Mouse (Mus musculus) bone marrow macrophage, adult 2 months (primary cell): ENCODE results near the gene Map7. TPM values are rescaled to one million over a fixed set of nuclear protein-coding genes. Genes with fewer than 3 reads are reported as not detected.

Experiments
- H3K27ac ChIP-seq: 2 replicates; pipeline ENCODE4 v1.5.1; 2012; ENCODE audit warnings: low read depth, low read length; ENCODE audit not compliant: insufficient read depth
- H3K4me1 ChIP-seq: 2 replicates; pipeline ENCODE4 v1.6.1; 2012; ENCODE audit warnings: low read length; ENCODE audit not compliant: control insufficient read depth, insufficient read depth
- H3K4me3 ChIP-seq: 2 replicates; pipeline ENCODE4 v1.5.1; 2012; ENCODE audit warnings: mild to moderate bottlenecking, low read length, moderate library complexity; ENCODE audit not compliant: insufficient read depth
- CTCF ChIP-seq: IDR thresholded peaks from 2 replicates; pipeline ENCODE4 v1.5.1; 2012; ENCODE audit warnings: low read depth, mild to moderate bottlenecking, low read length, moderate library complexity
- POLR2A ChIP-seq: IDR thresholded peaks from 2 replicates; pipeline ENCODE4 v1.6.1; 2012; ENCODE audit warnings: mild to moderate bottlenecking, low read depth, low read length, borderline replicate concordance
- polyA plus RNA-seq: library from polyadenylated mRNA; stranded (reverse); fragments of >200 nt; gene quantifications from 2 replicates; pipeline ENCODE4 v1.2.4, GENCODE M21; 2012; ENCODE audit not compliant: missing spikeins, insufficient read depth, insufficient read length

Gene Map7
- polyA plus RNA-seq, 1 experiment, result not detected

- H3K4me1 ChIP-seq, result no peaks in the 10 kb centered on the region
- no peak for TF ChIP-seq POLR2A
- no peak for TF ChIP-seq CTCF
- no peak overlapping the region for H3K27ac ChIP-seq
- H3K4me3 ChIP-seq, result no peak overlapping the region
Measured at GRCm38 (mm10) chr10:20167467-20167866, 19.2 kb downstream of the Map7 start.

GRCm38 (mm10) chr10:20169182-20169674, 21.0 kb downstream of the Map7 start:
- Histone ChIP-seq H3K27ac (no peak overlapping the region), H3K4me3 (no peak overlapping the region), H3K4me1 (no peaks in the 10 kb centered on the region)
- TF ChIP-seq POLR2A (no peak), CTCF (no peak)

DNA sequence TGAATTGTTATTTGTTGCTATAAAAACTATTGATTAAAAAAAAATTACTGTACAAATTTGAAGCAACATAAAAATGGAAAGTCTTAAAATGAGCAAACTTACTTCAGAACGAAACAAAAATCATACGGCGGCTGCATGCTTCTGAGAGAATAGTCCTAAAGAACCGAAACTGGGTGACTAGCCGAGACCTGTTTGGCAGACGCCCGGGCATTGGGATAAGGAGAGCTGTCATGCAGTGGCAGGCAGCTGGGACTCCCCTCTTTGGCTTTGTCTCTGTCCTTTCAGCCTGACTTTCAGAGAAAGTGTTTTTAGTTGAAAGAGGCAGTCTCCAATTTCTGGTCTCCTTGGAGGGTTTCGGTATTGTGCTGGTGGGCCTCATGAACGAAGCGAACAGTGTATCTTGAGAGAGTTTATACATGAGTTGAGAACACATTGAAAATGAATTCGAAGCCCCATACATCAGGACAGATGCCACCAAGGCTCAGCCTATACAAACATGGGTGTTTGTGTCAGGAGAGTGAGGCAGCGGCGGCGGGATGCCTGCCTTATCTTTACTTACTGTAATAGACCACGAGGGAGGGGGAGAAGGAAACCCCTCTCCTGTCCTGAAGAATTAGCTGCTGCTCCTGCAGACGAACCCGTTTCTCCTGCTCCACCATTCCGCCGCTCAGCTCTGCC, 21.8 kb downstream of the Map7 start:
- Histone ChIP-seq H3K4me1 (no peaks in the 10 kb centered on the region), H3K4me3 (no peak overlapping the region), H3K27ac (no peak overlapping the region)
- TF ChIP-seq POLR2A (no peak), CTCF (no peak)

- Histone ChIP-seq H3K4me3 (no peak overlapping the region), H3K4me1 (no peaks in the 10 kb centered on the region), H3K27ac (no peak overlapping the region)
- TF ChIP-seq POLR2A (no peak), CTCF (no peak)
Measured at GRCm38 (mm10) chr10:20170605-20171088, 22.4 kb downstream of the Map7 start.

DNA sequence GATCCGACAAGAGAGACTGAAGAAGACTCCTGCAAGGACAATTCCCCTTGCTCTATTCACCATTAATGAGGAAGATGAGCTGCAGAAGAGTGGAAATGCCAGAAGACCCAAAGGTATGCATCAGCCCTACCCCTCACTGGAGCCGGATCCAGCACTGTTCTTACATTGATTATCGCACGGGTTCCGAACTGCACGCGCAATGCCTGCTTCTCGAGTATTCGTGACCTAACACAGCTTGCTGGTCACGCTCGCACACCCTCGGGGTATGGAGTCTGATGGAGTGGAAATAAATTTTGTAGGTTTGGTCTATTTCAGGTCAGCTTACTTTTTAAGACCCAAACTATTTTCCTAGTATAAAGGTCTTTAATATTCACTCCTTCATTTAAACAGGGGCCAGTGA, 22.9 kb downstream of the Map7 start:
- H3K27ac ChIP-seq, result no peak overlapping the region

DNA sequence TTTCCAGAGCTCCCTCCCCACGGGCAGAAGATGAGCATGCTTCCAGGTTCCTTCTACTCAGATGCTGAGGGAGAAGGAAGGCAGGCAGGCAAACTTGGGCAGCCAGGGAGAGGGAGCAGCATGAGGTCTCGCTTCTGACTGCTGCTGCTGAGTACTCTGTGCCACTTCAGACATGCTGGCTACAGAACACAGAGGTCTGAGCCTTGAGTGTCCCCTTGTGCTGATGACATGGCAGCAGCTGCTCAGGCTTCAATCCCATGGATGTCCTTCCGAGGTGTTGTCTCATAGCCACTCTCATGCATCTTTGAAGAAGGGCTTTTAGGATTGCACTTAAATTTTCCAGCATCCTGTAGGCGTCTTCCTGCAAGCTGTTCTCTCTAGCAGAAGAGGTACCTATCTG, 23.5 kb downstream of the Map7 start:
- no peaks in the 10 kb centered on the region for H3K4me1 ChIP-seq
- H3K4me3 ChIP-seq, result no peak overlapping the region
- TF ChIP-seq CTCF (no peak), POLR2A (no peak)
- H3K27ac ChIP-seq, result no peak overlapping the region

More for the DNA sequence above, 22.9 kb downstream of the Map7 start:
- TF ChIP-seq POLR2A (no peak), CTCF (no peak)
- no peaks in the 10 kb centered on the region for H3K4me1 ChIP-seq
- H3K4me3 ChIP-seq, result no peak overlapping the region

DNA sequence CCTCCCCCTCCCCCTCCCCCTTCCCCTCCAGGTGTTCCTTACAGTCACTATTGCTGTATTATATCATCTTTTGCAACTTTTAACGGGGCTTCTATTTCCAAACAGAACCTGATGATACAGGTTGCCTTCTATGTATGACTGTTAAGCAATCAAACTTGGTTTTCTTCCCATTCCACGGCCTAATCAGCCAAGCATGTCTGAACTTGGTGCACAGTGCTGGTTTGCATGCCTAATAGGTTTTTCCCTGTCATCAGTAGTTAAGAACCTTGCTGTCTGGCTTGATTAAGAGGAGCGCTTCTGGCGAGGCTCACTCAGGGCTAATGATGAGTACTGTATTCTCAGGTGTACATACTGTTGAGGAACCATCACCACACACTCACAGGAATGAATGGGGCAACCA, 25.5 kb downstream of the Map7 start:
- Histone ChIP-seq H3K4me3 (no peak overlapping the region), H3K4me1 (no peaks in the 10 kb centered on the region), H3K27ac (no peak overlapping the region)
- TF ChIP-seq CTCF (no peak), POLR2A (no peak)

- no peak overlapping the region for H3K4me3 ChIP-seq
- no peak overlapping the region for H3K27ac ChIP-seq
- no peaks in the 10 kb centered on the region for H3K4me1 ChIP-seq
- TF ChIP-seq CTCF (no peak), POLR2A (no peak)
Measured at GRCm38 (mm10) chr10:20176054-20176453, 27.8 kb downstream of the Map7 start.

DNA sequence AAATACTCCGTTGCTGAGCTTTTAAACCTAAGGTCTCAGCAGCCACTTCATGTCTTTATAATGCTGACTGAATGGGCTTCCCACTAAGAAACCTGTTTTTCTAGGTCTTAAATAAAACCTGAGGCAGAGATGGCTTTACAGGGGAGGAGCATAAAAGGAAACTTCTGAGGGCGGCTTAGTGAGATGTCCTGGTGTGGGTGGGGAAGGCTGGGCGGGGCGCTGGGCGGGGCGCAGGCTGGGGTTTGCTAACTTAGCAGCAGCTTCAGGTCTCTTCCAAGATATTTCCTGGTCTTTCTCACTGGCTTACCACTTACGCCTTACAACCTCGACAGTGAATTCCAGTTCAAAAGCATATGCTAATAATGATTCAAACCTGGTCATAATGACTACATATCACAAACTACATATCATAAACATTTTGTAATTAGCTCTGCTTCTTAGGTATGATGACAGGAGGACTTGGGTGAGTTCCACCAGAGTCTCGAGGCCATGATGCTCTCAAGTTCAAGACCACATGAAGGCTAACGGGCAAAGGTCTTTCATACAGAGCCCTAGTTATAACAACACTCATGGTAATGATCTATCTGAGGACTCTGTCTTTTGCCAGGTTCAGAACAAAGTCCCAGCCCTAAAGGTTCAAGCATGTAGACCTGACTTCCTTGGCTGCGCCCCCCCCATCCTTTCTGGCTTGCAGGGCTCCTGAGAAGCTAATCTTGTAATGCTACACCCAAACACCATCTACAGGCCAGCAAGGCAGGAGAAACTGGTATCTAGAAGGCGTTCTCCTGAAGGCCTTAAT, 30.7 kb downstream of the Map7 start:
- no peak overlapping the region for H3K4me3 ChIP-seq
- H3K4me1 ChIP-seq, result no peaks in the 10 kb centered on the region
- TF ChIP-seq CTCF (no peak), POLR2A (no peak)
- H3K27ac ChIP-seq, result no peak overlapping the region

GRCm38 (mm10) chr10:20181198-20181597, 32.9 kb downstream of the Map7 start:
- Histone ChIP-seq H3K4me1 (no peaks in the 10 kb centered on the region), H3K27ac (no peak overlapping the region), H3K4me3 (no peak overlapping the region)
- TF ChIP-seq POLR2A, result no peak
- no peak for TF ChIP-seq CTCF

- Histone ChIP-seq H3K4me1 (no peaks in the 10 kb centered on the region; the same call in 1 of the 2 replicates), H3K4me3 (no peak overlapping the region), H3K27ac (no peak overlapping the region)
- TF ChIP-seq CTCF (no peak), POLR2A (no peak)
Measured at GRCm38 (mm10) chr10:20181680-20182399, 33.6 kb downstream of the Map7 start.
